Mouse (Mus musculus) heart, adult 9 months (tissue): ENCODE measurements around the gene Fitm2.
A peak's percentile ranks its signal among the peaks of the same experiment; 100 is the strongest.

Experiments
- DNase-seq, 2 experiments: peaks; one replicate each; pipeline ENCODE4 v3.0.0; 2022; ENCODE audit warnings: low spot score in 2 of 2

The Fitm2 gene

GRCm38 (mm10) chr2:163422895-163423660 lies 49.4 kb downstream of the Fitm2 start:
- no peak for DNase-seq

DNA sequence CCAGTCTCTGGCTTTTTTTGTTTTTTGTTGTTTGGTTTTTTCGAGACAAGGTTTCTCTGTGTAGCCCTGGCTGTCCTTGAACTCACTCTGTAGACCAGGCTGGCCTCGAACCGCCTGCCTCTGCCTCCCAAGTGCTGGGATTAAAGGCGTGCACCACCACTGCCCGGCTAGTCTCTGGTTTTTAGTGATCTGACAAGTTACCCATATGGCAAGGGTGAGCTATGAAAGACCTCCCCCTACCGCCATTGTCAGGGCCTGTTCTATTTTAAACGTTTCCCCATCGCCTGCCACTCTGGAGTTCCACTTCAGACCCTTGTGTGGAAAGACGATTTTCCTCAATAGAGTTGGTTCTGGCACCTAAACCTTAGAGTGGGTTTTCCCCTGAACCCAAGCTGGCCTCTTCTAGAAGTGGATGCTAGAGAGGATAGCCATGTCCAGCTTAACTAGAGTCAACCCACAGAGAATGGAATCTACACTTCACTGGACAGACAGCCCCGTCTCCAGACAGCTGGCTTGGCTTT lies 52.0 kb downstream of the Fitm2 start:
- DNase-seq = no peak

DNA sequence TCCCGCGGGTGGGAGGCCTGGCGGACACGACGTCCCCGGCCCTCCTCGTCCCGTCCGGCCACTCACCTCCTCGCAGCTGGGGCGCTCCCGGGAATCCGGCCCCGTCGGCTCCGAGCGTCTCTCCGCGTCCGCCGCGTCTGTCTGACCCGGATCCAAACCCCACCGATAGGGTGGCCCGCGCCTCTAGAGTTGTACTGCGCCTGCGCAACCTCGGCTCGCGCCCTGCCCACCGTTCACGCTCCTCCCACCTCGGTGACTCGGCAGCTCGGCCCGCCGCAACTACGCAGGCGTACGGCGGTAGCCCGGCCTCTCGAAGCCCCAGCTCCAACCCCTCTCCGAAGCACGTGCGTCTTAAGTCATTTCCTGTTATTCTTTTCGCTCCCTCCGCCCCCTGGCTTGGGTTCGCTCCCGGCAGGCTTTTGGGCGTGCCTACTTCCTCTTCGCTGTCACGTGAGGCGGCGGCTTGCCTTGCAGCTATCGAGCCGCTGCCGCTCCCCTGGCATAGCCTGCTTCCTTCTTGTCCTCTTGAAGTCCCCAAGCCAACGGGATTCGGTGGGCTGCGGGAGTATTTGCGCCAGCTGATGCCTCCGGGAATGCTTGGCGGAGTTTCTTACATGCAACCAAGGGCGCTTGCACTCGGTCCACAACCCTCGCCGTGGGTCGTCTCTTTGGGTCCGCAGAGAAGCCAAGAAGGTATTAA lies 52.9 kb downstream of the Fitm2 start:
- DNase-seq = peak; percentile 100

- peak in 1 of 2 experiments; percentile 35 for DNase-seq
Observed at GRCm38 (mm10) chr2:163418841-163419345, 53.5 kb downstream of the Fitm2 start.

DNA sequence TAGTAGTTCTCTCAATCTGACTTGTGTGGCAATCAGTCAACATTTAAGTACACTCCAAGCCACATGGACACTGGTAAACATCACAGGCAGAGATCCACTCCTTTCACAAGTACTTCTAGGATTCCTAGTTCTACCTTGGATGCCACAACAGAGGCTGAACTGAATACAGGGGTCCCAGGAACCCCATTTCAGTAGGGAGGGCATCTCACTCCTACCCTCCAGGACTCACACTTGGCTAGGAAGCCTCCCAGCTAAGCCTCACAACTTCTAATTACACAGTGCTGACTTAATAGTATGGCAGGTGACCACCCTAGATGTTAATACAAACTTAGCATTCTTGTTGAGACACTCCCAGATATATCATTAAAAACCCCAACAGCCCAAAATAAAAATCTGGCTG lies 54.6 kb downstream of the Fitm2 start:
- no peak for DNase-seq

DNA sequence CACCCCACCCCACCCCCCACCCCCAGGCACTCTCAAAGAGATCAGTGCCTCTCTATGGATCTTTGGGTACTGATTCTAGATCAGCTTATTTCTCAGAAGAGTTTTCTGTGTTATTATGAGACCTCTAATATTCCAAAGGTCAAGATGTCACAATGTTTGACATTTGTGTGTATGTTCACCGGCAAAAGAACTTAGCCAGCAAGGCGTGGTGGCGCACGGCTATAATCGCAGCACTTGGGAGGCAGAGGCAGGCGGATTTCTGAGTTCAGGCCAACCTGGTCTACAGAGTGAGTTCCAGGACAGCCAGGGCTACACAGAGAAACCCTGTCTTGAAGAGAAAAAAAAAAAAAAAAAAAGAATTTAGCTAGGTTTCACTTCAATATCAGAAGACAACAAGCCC lies 55.4 kb downstream of the Fitm2 start:
- DNase-seq = no peak
